Mouse (Mus musculus): ENCODE data around the gene Dclre1b.

- no peak for TF ChIP-seq POLR2A (IDR thresholded peaks at IDR 0.05; ENCODE audit: low read depth, low read length)
- TF ChIP-seq CTCF (IDR thresholded peaks at IDR 0.05; ENCODE audit: borderline replicate concordance, insufficient read depth, low read length), result no peak
These were observed 18.7 kb downstream of the Dclre1b start for GRCm38 (mm10) chr3:103790346-103791145.
